Mouse (Mus musculus) CD4-positive, CD25-positive, alpha-beta regulatory T cell, adult 9 weeks (primary cell): ENCODE results near the gene Larp1. TPM values are rescaled to one million over a fixed set of nuclear protein-coding genes. Genes with fewer than 3 reads are reported as not detected.

Experiments
- polyA plus RNA-seq: library from polyadenylated mRNA; unstranded; fragments of 100-300 nt; shearing (Covaris generic); gene quantifications from one replicate; pipeline ENCODE4 v1.2.1, GENCODE M21; 2017

Gene Larp1
- polyA plus RNA-seq, result 16.3 TPM

GRCm38 (mm10) chr11:58009051-58009515 lies at the start of gene Larp1:
Larp1 (plus strand) TSS chr11:58009064.

GRCm38 (mm10) chr11:58093021-58093528 lies 84.2 kb downstream of the Larp1 start, which contains the start of gene Gm12248:
Gm12248 (minus strand) TSS chr11:58093134.

GRCm38 (mm10) chr11:58103697-58104306 lies 94.9 kb downstream of the Larp1 start, which contains the start of gene Cnot8:
Cnot8 (plus strand) TSS chr11:58104153.

Other genes with a start within 250 kb of the Larp1 start
- 4.4 TPM for gene Sap30l, start 207.4 kb upstream of the Larp1 start, polyA plus RNA-seq
- not detected for gene Hand1, start 176.2 kb upstream of the Larp1 start, polyA plus RNA-seq
- gene Gm12248, start 84.1 kb downstream of the Larp1 start, polyA plus RNA-seq, result 0.24 TPM
- gene Cnot8, start 95.1 kb downstream of the Larp1 start, polyA plus RNA-seq, result 129 TPM
- 8.9 TPM for gene Gemin5, start 159.5 kb downstream of the Larp1 start, polyA plus RNA-seq
- gene Mrpl22, start 162.6 kb downstream of the Larp1 start, polyA plus RNA-seq, result 93.1 TPM
- gene Igtp, start 190.5 kb downstream of the Larp1 start, polyA plus RNA-seq, result 465 TPM
- gene Irgm2, start 190.6 kb downstream of the Larp1 start, polyA plus RNA-seq, result 79.4 TPM